Mouse (Mus musculus) embryonic stem cell, embryonic (primary cell): ENCODE data around the gene Cd81.

Experiments
- CTCF ChIA-PET, 4 experiments: fragments of 300-600 bp in 2 of 4; fragments of 350-600 bp in 2 of 4; sonication (Branson Sonifier 250); formaldehyde crosslinking; loops; one replicate each; lab custom pipeline; 2022; ENCODE audit warnings: inconsistent platforms in 2 of 4; lab: Charles Lee
- POLR2A ChIA-PET, 4 experiments: fragments of 300-600 bp in 2 of 4; fragments of 350-600 bp in 2 of 4; sonication (Branson Sonifier 250); formaldehyde crosslinking; loops; one replicate each; lab custom pipeline; 2022; ENCODE audit warnings: antibody characterized with exemption in 4 of 4, inconsistent platforms in 1 of 4; lab: Charles Lee

Cd81 gene

DNA sequence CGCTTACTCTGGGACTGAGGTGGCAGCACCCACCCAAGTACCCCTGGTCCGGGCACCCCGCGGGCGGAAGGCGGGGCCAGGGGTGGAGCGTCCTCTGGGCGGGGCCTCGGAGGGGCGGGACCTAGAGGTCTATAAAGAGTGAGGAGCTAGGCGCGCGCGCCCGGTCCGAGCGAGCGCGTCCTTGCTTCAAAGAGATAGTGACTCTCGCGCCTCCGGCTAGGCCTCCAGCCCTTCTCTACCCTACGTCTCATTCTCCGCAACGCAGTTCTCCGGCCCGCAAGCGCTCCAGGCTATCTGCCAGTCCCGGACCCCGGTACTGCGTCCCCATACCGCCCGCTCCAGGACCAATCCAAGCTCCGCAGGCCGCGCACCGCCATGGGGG lies at the start of gene Cd81:
TSS of gene Cd81 (plus strand) at position 114 of the 382 bp plus-strand sequence.
- POLR2A ChIA-PET: interaction anchor here (0.7 to 26.3 kb wide), 110 partner anchors 7 to 1129 kb away, joined by 3 to 600 read pairs (median 7); partner anchors contain the start of genes Tssc4 (in 4 of the 4), Ascl2 (in 2 of the 4), Tspan32 (in 2 of the 4) and Cars (in 1 of the 4)
- CTCF ChIA-PET: interaction anchor here (0.5 to 2.2 kb wide), 17 partner anchors 8 to 1804 kb away, joined by 3 to 18 read pairs (median 3); partner anchors contain the start of gene Tssc4 (in 1 of the 4)

DNA sequence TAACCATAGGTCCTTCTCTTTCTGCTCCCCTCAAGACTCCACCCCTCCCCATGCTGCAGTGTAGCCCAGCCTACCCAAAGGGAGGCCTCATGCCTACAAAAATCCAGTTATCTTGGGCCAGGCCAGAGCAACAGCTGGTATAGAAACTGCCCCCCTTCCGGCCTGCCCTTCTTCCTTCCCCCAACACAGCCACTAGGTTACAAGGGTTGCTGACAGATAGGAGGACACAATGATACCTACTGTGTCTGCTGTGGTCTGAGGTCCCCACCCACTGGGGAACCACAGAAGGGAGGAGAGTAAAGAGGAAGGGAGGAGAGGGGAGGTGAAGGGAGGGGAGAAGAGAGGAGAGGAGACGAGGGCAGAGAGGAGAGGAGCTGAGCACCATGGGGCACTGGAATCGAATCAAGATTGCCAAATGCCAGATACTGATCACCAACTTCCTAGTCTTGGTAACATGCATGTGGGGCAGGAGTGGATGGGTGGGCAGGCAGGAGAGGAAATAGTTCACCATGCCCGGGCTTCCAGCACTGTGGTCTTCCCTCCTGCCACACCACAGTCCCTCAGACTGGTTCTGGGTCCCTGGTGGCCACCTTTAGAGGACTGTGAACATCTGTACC lies 47.7 kb upstream of the Cd81 start, which contains the start of gene Tspan32:
TSS of gene Tspan32 (plus strand) at position 320 of the 617 bp plus-strand sequence.
- POLR2A ChIA-PET: interaction anchor here in 2 of 4 experiments (1.9 to 14.6 kb wide), 6 partner anchors 8 to 82 kb away, joined by 5 to 599 read pairs (median 56); partner anchors contain the start of genes Cd81 (in 2 of the 2) and Tssc4 (in 2 of the 2)
- CTCF ChIA-PET: interaction anchor here in 2 of 4 experiments (0.8 to 4.8 kb wide), 4 partner anchors 8 to 110 kb away, joined by 3 to 33 read pairs (median 6); no protein-coding TSS in a partner anchor

DNA sequence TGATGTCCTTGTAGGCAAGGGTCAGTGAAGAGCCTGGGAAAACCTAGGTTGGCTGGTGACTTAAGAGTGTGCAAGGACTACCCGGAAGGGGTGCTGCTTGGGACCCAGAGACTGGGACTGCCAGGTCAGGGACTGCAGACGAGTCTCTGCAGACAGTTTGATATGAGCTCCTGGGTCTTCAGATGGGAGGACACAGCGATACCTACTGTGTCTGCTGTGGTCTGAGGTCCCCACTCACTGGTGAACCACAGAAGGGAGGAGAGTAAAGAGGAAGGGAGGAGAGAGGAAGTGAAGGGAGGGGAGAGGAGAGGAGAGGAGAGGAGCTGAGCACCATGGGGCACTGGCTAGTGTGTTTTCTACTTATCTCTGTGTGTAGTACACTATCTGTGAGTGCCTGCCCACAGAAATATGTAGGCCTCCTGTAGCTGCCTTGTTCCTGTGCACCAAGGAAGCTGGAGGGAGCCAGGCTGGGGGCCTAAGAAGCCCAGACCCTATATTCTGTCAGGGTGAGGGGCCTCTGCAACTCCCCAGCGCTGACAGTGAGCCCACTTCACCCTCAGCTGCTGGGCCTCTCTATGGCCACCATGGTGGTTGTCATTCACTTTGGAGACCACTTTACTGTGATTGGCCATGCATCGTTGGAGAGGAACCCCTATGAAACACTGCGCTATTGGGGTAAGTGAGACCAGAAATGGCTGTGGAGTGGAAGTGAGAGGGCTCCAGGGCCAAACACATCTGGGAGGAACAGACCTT lies 47.0 kb upstream of the Cd81 start:
- POLR2A ChIA-PET: interaction anchor here (0.6 to 14.6 kb wide), 17 partner anchors 8 to 462 kb away, joined by 3 to 599 read pairs (median 6); partner anchors contain the start of genes Cd81 (in 3 of the 4), Tssc4 (in 2 of the 4) and Cdkn1c (in 1 of the 4)
- CTCF ChIA-PET: interaction anchor here in 3 of 4 experiments (0.8 to 4.8 kb wide), 7 partner anchors 9 to 111 kb away, joined by 3 to 33 read pairs (median 4); no protein-coding TSS in a partner anchor

DNA sequence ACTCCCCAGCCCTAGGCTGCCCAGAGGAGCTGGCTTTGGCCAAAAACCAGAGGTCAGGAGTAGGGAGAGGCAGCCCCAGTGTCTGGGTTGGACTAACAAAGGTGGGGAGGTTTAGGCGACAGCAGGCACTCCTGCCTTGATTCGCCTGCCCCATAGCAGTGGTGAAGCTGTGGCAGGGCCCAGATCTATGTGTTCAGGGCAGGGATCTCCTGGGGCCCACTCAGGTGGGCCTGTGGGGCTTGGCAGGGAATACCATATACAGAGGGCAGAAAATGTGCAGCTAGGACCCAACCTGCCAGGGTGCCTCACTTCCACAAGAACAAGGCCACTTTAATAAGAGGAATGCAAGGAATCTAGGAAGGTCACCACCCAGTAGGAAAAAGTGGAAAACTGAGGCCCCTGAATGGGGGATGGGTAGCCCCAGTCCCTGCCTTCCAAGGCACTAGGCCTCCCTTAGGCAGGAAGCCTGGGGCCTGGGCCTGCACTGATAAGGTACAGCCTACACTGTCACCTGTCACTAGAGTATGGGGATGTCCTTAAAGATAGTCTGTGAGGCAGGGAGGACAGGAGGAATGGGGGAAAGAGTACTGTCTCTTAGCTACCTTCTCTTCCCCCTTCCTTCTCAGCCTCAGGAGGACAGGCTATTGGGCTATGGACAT lies 46.3 kb upstream of the Cd81 start:
- CTCF ChIA-PET: interaction anchor here (0.6 to 4.8 kb wide), 15 partner anchors 9 to 118 kb away, joined by 3 to 89 read pairs (median 6); partner anchors contain the start of gene Tssc4 (in 1 of the 4)
- POLR2A ChIA-PET: interaction anchor here (0.5 to 14.6 kb wide), 35 partner anchors 7 to 461 kb away, joined by 3 to 599 read pairs (median 6); partner anchors contain the start of genes Cd81 (in 4 of the 4), Ascl2 (in 2 of the 4), Tssc4 (in 2 of the 4) and Cdkn1c (in 1 of the 4)

DNA sequence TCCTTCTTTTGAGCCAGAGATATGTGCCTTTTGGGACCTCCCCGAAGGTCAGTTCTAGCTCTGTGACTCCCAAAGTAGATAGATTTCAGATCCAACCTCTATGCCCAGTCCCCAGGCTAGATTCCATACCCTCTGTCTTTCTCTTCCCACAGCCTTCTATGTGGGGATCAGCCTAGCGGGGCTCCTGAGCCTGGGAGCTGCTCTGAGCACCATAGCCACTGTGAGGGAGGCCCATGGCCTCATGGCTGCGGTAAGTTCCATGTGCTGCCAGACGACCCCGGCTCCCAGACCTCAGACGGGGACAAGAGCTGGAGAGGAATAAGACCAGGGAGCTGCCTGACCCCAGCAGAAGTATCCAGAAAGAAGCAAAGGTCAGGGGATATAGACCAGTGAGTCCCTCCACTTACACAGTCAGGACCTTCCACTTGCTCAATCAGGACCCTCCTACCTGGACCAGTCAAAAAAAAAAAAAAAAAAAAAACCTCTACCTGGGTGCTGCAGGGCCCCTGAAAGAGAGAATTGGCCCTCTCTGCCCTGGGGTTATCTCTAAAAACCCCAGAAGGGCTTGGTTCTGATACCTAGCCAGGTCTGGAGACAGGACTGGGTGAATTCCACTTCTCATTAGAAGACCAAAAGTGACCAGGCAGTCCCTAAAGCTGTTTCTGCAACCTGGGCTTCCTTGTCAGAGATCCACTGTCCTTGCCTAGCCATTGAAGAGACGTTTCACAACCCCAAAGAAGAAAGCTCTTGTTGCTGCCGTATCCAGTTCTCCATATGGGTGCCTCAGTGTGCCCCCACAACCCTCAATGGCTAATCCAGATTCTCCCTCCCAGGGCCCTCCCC lies 45.6 kb upstream of the Cd81 start:
- POLR2A ChIA-PET: interaction anchor here (0.5 to 14.6 kb wide), 63 partner anchors 9 to 461 kb away, joined by 3 to 599 read pairs (median 6); partner anchors contain the start of genes Cd81 (in 4 of the 4), Tssc4 (in 3 of the 4), Ascl2 (in 2 of the 4) and Cdkn1c (in 1 of the 4)

DNA sequence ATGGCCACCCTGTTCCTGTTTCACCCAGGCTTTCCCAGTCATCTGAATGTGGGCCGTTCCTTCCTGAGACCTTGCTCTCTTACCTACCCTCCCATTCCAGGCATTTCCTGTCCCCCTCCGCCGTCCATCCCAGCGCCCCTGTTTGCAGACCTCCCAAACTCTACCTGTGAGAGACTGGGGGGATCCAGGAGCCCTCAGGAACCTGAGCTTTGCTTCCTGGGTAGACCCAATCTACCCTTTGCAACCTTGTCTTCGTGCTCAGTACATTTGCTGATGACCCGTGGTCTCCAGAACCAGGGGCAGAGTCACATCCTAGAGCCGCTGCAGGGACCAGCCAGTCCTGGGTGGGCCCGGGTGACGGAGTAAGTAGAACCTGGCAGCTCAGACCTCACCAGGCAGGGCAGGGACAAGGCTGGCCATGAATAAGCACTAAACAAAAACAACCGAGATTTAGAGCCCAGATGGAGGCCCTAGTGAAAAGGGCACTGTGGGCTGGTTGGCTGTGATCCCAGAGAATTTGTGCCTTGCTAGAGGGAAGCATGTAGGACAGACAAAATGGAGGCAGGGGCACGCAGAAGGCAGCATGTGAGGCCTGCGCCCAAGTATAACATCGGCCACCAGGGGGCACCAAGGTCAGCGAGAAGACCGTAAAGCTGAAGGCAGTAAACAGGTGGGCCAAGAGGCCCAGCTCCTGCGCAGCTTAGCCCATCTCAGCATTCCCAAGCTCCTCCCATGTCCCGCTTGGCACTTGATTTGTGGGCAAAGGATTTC lies 44.8 kb upstream of the Cd81 start:
- ChIA-PET CTCF (interaction anchor here (0.6 to 4.8 kb wide), 73 partner anchors 8 to 1507 kb away, joined by 3 to 89 read pairs (median 5); partner anchors contain the start of genes Cd81 (in 2 of the 4), Trpm5 (in 2 of the 4), Ascl2 (in 1 of the 4) and Cdkn1c (in 1 of the 4)), POLR2A (interaction anchor here (0.5 to 14.6 kb wide), 97 partner anchors 8 to 822 kb away, joined by 3 to 599 read pairs (median 4); partner anchors contain the start of genes Cd81 (in 4 of the 4), Tssc4 (in 3 of the 4), Ascl2 (in 2 of the 4) and Cars (in 1 of the 4))

More for the DNA sequence above, 45.6 kb upstream of the Cd81 start:
- CTCF ChIA-PET: interaction anchor here (0.6 to 4.8 kb wide), 43 partner anchors 8 to 1508 kb away, joined by 3 to 89 read pairs (median 6); partner anchors contain the start of genes Ascl2 (in 1 of the 4), Cd81 (in 1 of the 4), Cdkn1c (in 1 of the 4) and Tssc4 (in 1 of the 4)

DNA sequence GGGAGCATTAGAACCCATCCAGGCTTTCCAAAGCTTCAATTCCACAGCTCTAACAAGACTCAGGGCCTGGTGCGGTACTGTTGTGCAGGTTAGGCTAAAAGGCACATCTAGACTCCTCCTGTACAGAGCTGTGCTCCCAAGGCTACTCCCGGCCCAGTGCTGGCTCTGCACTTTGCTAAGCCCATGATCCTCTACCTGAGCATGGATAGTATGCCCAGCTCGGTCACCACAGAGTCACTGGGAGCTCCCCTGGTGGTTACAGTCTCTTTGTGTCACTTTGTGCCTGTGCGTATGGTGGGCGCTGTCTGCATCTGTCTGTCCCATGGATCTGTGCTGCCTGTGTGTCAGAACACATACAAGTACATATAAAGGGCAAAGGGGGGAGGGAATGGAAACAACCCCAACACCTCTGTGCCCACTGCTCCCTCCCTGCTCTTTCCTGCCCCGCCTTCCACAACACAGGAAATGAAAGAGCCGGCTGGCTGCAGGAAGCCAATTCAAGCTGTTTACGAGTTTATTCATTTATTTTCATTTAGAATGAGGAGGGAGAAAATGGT lies 44.1 kb upstream of the Cd81 start:
- POLR2A ChIA-PET: interaction anchor here (0.5 to 14.6 kb wide), 86 partner anchors 8 to 821 kb away, joined by 3 to 599 read pairs (median 4); partner anchors contain the start of genes Cd81 (in 4 of the 4), Tssc4 (in 3 of the 4), Ascl2 (in 2 of the 4) and Cars (in 1 of the 4)
- CTCF ChIA-PET: interaction anchor here (0.6 to 4.8 kb wide), 70 partner anchors 8 to 547 kb away, joined by 3 to 89 read pairs (median 4); partner anchors contain the start of genes Cd81 (in 2 of the 4), Trpm5 (in 2 of the 4), Ascl2 (in 1 of the 4) and Cdkn1c (in 1 of the 4)

DNA sequence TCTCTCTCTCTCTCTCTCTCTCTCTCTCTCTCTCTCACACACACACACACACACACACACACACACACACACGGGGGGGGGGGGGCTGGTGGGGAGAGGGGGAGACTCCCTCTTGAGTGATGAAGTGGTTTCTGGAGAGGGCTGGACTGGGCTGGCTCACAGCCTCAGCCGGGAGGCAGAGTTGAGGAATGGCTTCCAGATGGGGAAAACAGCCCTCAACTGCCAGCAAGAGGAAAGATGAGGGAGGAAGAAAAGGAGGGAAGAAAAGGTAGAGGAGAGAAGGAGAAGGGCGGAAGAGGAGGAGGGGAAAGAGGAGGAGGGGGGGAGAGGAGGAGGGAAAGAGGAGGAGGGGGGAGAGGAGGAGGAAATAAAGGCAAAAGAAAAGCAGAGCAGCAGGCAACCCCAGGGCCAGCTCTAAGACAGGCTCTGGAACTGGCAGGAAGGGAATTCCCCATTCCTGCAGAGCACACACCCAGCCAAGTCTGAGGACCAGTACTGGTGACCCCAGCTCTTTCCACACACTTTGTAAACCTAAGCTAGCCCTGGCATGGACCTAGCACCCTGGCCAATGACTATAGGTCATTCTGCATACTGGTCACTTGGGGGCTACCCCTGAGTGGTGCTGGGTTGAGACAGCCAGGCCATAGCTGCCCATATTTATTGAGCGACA lies 43.4 kb upstream of the Cd81 start:
- ChIA-PET CTCF (interaction anchor here (0.6 to 4.8 kb wide), 38 partner anchors 14 to 546 kb away, joined by 3 to 89 read pairs (median 5); partner anchors contain the start of genes Cd81 (in 2 of the 4), Kcnq1 (in 1 of the 4), Trpm5 (in 1 of the 4) and Tssc4 (in 1 of the 4)), POLR2A (interaction anchor here (0.5 to 14.6 kb wide), 40 partner anchors 7 to 1562 kb away, joined by 3 to 599 read pairs (median 6); partner anchors contain the start of genes Cd81 (in 4 of the 4), Tssc4 (in 2 of the 4), Ascl2 (in 1 of the 4) and Rplp2 (in 1 of the 4))

DNA sequence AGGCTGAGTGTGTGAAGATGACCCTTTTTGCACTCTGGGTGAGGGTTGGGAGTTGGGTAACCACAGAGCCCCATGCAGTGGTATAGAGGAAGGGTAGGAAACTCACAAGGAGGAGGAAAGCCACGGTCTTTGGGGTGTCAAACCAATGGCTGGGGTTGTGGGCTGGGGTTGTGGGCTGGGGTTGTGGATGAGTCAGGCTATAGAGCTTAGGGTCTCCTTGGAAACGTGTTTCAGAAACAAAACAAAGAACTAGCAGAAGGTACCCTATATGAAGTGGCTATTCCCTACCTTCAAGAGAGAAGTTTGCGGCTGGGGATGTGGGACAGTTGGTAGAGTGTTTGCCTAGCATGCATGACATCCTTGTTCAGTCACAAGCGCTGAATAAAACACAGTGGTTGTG lies 42.5 kb upstream of the Cd81 start:
- ChIA-PET POLR2A (interaction anchor here in 2 of 4 experiments (0.5 to 14.6 kb wide), 7 partner anchors 13 to 76 kb away, joined by 4 to 599 read pairs (median 42); partner anchors contain the start of genes Cd81 (in 2 of the 2) and Tssc4 (in 2 of the 2)), CTCF (interaction anchor here in 1 of 4 experiments (3.9 to 4.5 kb wide), 2 partner anchors 64 to 76 kb away, joined by 33 to 89 read pairs; no protein-coding TSS in a partner anchor)

DNA sequence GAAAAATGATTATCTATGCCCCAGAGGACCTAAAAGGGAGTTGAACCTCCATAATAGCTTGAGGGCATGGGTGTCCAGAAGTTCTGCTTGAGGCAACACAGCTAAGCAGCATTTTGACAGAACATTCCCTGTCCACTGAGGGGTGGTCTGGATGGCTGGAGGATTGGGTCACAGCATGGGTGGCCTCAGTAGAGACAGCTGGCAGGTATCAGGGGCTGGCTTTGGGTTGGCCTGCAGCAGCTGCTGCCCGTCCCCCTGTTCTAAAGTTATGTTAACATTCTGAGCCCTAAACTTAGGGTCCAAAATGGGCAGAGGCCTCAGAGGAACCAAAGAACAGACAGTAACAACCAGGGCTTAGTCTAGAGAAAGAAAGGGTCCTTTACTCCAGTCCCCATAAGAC lies 41.3 kb upstream of the Cd81 start:
- ChIA-PET CTCF (no interaction called here), POLR2A (interaction anchor here in 3 of 4 experiments (1.0 to 14.6 kb wide), 7 partner anchors 8 to 73 kb away, joined by 3 to 599 read pairs (median 5); partner anchors contain the start of genes Cd81 (in 2 of the 3) and Tssc4 (in 1 of the 3))

DNA sequence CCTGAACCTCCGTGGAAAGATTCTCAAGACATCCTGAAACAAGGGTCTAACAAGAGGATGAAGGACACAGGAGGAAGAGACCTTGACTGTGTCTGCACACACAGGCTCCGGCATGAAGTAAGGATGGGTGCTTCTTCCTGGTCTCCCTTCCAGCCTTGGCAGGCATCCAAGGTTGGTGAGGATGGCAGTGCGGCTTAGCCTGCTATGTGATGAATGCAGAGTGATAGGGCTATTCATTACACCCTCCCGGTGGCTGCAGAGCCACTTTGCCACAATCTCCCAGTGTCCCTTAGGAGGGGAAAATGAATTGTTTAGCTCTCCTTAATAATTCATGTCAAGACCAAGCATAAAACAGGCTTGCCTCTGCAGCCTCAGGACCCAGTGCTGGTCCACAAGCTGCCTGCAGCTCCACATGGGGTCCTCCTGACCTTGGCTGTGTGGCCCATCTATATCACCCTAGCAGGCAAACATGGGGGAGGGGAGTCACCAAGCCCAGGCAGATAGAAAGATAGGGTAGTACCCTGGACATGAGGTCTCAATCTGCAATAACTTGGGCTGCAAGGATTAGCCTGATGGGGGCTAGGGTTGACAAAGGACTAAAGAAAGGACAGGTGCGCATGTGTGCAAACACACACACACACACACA lies 40.2 kb upstream of the Cd81 start:
- ChIA-PET POLR2A (interaction anchor here in 3 of 4 experiments (1.0 to 14.6 kb wide), 12 partner anchors 10 to 74 kb away, joined by 3 to 599 read pairs (median 6); partner anchors contain the start of genes Cd81 (in 3 of the 3) and Tssc4 (in 3 of the 3)), CTCF (interaction anchor here in 2 of 4 experiments (1.0 to 2.1 kb wide), 5 partner anchors 10 to 139 kb away, joined by 3 to 6 read pairs (median 3); no protein-coding TSS in a partner anchor)

DNA sequence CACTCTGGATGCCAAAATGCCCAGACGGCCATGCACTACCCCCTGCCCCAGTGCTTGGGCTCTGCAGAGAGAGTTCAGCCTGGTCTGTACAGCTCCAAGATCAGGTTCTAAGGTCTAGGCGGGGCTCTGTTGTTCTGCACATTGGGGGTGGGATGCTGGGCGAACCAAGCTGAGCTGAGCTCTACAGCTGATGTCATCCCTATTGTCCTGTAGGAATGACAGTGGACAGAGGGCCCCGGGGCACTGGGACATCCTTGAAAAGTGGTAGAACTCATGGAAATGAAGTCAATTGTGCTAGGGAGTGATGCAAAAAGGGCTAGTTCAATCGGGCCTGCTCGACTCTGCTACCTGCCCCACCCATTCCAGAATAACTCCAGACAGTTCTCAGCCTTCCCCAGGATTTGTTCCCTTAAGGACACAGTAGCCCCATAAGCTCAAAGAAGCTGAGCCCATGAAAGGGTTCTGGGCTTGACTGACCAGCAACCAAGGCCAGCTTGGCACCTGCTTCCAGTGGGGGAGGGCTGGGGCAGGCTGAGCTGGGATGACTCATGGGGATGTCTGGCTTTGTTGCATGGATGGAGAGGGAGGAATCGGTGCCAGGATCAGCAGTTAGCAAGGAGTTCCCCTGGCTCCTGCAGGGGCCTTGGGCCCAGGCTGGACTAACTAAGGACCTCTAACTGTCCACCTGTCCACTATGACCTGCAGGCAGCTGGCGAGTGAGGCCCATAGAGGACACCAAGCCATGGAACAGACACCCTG lies 38.9 kb upstream of the Cd81 start:
- POLR2A ChIA-PET: interaction anchor here (0.6 to 14.6 kb wide), 20 partner anchors 8 to 1927 kb away, joined by 3 to 599 read pairs (median 4); partner anchors contain the start of genes Cd81 (in 3 of the 4), Tssc4 (in 3 of the 4) and Cars (in 1 of the 4)

More for the DNA sequence above, 38.9 kb upstream of the Cd81 start:
- CTCF ChIA-PET: interaction anchor here (0.6 to 2.1 kb wide), 11 partner anchors 11 to 137 kb away, joined by 3 to 7 read pairs (median 3); no protein-coding TSS in a partner anchor
